Mouse (Mus musculus) kidney, embryonic 14.5 days (tissue): ENCODE measurements around the gene Cd52. TPM values are rescaled to one million over a fixed set of nuclear protein-coding genes. Genes with fewer than 3 reads are reported as not detected.
A peak's percentile ranks its signal among the peaks of the same experiment; 100 is the strongest.

Source experiments
- ATAC-seq: fragments of 200-750 bp; cut with Nextera tagmentation; 2 replicates; pipeline ENCODE4 v1.8.0; 2017; ENCODE audit warnings: moderate number of reproducible peaks, mild to moderate bottlenecking, moderate TSS enrichment, moderate library complexity; ENCODE audit not compliant: low FRiP score, low TSS enrichment
- H3K27ac ChIP-seq: fragments of 300-500 bp; sonication (generic); 2 replicates; pipeline ENCODE4 v1.5.1; 2014; ENCODE audit warnings: low read depth, mild to moderate bottlenecking, low read length, moderate library complexity, mixed read lengths
- H3K27me3 ChIP-seq: fragments of 300-500 bp; sonication (generic); 2 replicates; pipeline ENCODE4 v1.6.1; 2014; ENCODE audit warnings: mild to moderate bottlenecking, low read length; ENCODE audit not compliant: control insufficient read depth, insufficient read depth
- H3K36me3 ChIP-seq: fragments of 300-500 bp; sonication (generic); 2 replicates; pipeline ENCODE4 v1.6.1; 2014; ENCODE audit warnings: low read length, mixed read lengths; ENCODE audit not compliant: control insufficient read depth, insufficient read depth
- H3K4me1 ChIP-seq: fragments of 300-500 bp; sonication (generic); 2 replicates; pipeline ENCODE4 v1.6.1; 2014; ENCODE audit warnings: low read length, mixed read lengths; ENCODE audit not compliant: control insufficient read depth, insufficient read depth
- H3K4me2 ChIP-seq: fragments of 300-500 bp; sonication (generic); replicated peaks from 2 replicates; pipeline ENCODE4 v1.6.1; 2014; ENCODE audit warnings: low read depth, mild to moderate bottlenecking, low read length
- H3K4me3 ChIP-seq: fragments of 300-500 bp; sonication (generic); 2 replicates; pipeline ENCODE4 v1.5.1; 2014; ENCODE audit warnings: mild to moderate bottlenecking, low read length
- H3K9ac ChIP-seq: fragments of 300-500 bp; sonication (generic); 2 replicates; pipeline ENCODE4 v1.6.1; 2014; ENCODE audit warnings: low read depth, mild to moderate bottlenecking, low read length, moderate library complexity
- H3K9me3 ChIP-seq: fragments of 300-500 bp; sonication (generic); 2 replicates; pipeline ENCODE4 v1.6.1; 2016; ENCODE audit warnings: low read length; ENCODE audit not compliant: control insufficient read depth
- WGBS: fragments of 180-500 bp; shearing (Covaris S2); extraction: QIAGEN DNeasy Blood & Tissue Kit; methylation state at CpG from one replicate; pipeline ENCODE4 v1.1.7; 2014; 5-methylcytosine and 5-hydroxymethylcytosine counted together
- polyA plus RNA-seq: library from polyadenylated mRNA; unstranded; fragments of >200 nt; fragmentation: Nextera tagmentation; extraction: Ambion mirVana; gene quantifications from 2 replicates; pipeline ENCODE4 v1.2.1, GENCODE M21; 2014

Gene Cd52
- polyA plus RNA-seq, 1 experiment from 2014 or later: 8.9 TPM

- Histone ChIP-seq H3K4me3 (no peak overlapping the region; the same call in 1 of the 2 replicates), H3K27ac (no peak overlapping the region), H3K4me2 (no peak overlapping the region), H3K9me3 (no peaks in the 10 kb centered on the region), H3K9ac (no peak overlapping the region), H3K36me3 (no peaks in the 10 kb centered on the region), H3K27me3 (no peaks in the 10 kb centered on the region), H3K4me1 (no peaks in the 10 kb centered on the region)
- ATAC-seq: no peak
- WGBS: 78% methylated on average over 6 of the region's 6 CpGs
Measured at GRCm38 (mm10) chr4:134058908-134059307, 36.0 kb downstream of the Cd52 start.

- Histone ChIP-seq H3K36me3 (no peaks in the 10 kb centered on the region), H3K4me2 (peak overlapping the region; percentile 17), H3K9me3 (no peaks in the 10 kb centered on the region), H3K9ac (no peak overlapping the region), H3K4me1 (no peaks in the 10 kb centered on the region), H3K27ac (no peak overlapping the region), H3K27me3 (no peaks in the 10 kb centered on the region), H3K4me3 (no peak overlapping the region; the same call in 1 of the 2 replicates)
- no peak for ATAC-seq
- WGBS: 33% methylated on average over 14 of the region's 14 CpGs
Measured at GRCm38 (mm10) chr4:134058166-134058715, 36.6 kb downstream of the Cd52 start.

- no peak for ATAC-seq
- peaks cover 3% of the 10 kb centered on the region; the same call in 1 of the 2 replicates for H3K4me1 ChIP-seq
- no peaks in the 10 kb centered on the region for H3K9me3 ChIP-seq
- no peak within 1 kb of the TSS for H3K4me2 ChIP-seq
- H3K9ac ChIP-seq: no peak within 1 kb of the TSS
- H3K4me3 ChIP-seq: no peak within 1 kb of the TSS
- 86% methylated on average over 3 of the region's 3 CpGs for WGBS
- H3K27me3 ChIP-seq: no peaks in the 10 kb centered on the region
- no peak within 1 kb of the TSS for H3K27ac ChIP-seq
- no peaks in the 10 kb centered on the region for H3K36me3 ChIP-seq
Measured at GRCm38 (mm10) chr4:134053538-134053937, 41.3 kb downstream of the Cd52 start, which contains the start of gene Zfp683. Gene Zfp683, plus strand, starts transcription at chr4:134053838.

- no peak for ATAC-seq
- Histone ChIP-seq H3K36me3 (no peaks in the 10 kb centered on the region), H3K27me3 (no peaks in the 10 kb centered on the region), H3K4me2 (no peak overlapping the region), H3K4me1 (peaks cover 3% of the 10 kb centered on the region; the same call in 1 of the 2 replicates), H3K27ac (no peak overlapping the region), H3K9ac (no peak overlapping the region), H3K4me3 (no peak overlapping the region), H3K9me3 (no peaks in the 10 kb centered on the region)
- 37% methylated on average over 8 of the region's 8 CpGs for WGBS
Measured at GRCm38 (mm10) chr4:134052560-134052959, 42.3 kb downstream of the Cd52 start.

GRCm38 (mm10) chr4:134051912-134052311 is 43.0 kb downstream of the Cd52 start:
- H3K36me3 ChIP-seq: no peaks in the 10 kb centered on the region
- no peak overlapping the region for H3K4me3 ChIP-seq
- H3K4me1 ChIP-seq: peaks cover 3% of the 10 kb centered on the region; the same call in 1 of the 2 replicates
- no peaks in the 10 kb centered on the region for H3K9me3 ChIP-seq
- no peak for ATAC-seq
- no peak overlapping the region for H3K27ac ChIP-seq
- 87% methylated on average over 5 of the region's 5 CpGs for WGBS
- no peak overlapping the region for H3K4me2 ChIP-seq
- no peaks in the 10 kb centered on the region for H3K27me3 ChIP-seq
- H3K9ac ChIP-seq: no peak overlapping the region

GRCm38 (mm10) chr4:134047648-134048047 is 47.2 kb downstream of the Cd52 start:
- H3K4me2 ChIP-seq: no peak overlapping the region
- H3K4me1 ChIP-seq: peaks cover 2% of the 10 kb centered on the region; the same call in 1 of the 2 replicates
- no peaks in the 10 kb centered on the region for H3K36me3 ChIP-seq
- WGBS: 49% methylated on average over 5 of the region's 5 CpGs
- H3K27me3 ChIP-seq: no peaks in the 10 kb centered on the region
- H3K27ac ChIP-seq: no peak overlapping the region
- ATAC-seq: no peak
- no peak overlapping the region for H3K9ac ChIP-seq
- H3K4me3 ChIP-seq: no peak overlapping the region
- H3K9me3 ChIP-seq: no peaks in the 10 kb centered on the region

- Histone ChIP-seq H3K9me3 (no peaks in the 10 kb centered on the region), H3K4me2 (no peak overlapping the region), H3K4me3 (no peak overlapping the region), H3K4me1 (peaks cover 6% of the 10 kb centered on the region; the same call in 1 of the 2 replicates), H3K27me3 (no peaks in the 10 kb centered on the region), H3K36me3 (no peaks in the 10 kb centered on the region), H3K9ac (no peak overlapping the region), H3K27ac (no peak overlapping the region)
- ATAC-seq: no peak
- WGBS: 46% methylated on average over 2 of the region's 2 CpGs
Measured at GRCm38 (mm10) chr4:134043041-134043440, 51.8 kb downstream of the Cd52 start.

- H3K4me3 ChIP-seq: no peak overlapping the region
- no peaks in the 10 kb centered on the region for H3K36me3 ChIP-seq
- H3K27me3 ChIP-seq: no peaks in the 10 kb centered on the region
- H3K4me1 ChIP-seq: peaks cover 6% of the 10 kb centered on the region; the same call in 1 of the 2 replicates
- H3K27ac ChIP-seq: no peak overlapping the region
- no peaks in the 10 kb centered on the region for H3K9me3 ChIP-seq
- no peak overlapping the region for H3K9ac ChIP-seq
- no peak overlapping the region for H3K4me2 ChIP-seq
- WGBS: 40% methylated on average over 9 of the region's 9 CpGs
- peak; percentile 57; the same call in 1 of the 2 replicates for ATAC-seq
Measured at GRCm38 (mm10) chr4:134041317-134042123, 53.4 kb downstream of the Cd52 start.

- Histone ChIP-seq H3K4me3 (no peak overlapping the region), H3K4me1 (no peaks in the 10 kb centered on the region), H3K36me3 (no peaks in the 10 kb centered on the region), H3K27ac (no peak overlapping the region), H3K9me3 (no peaks in the 10 kb centered on the region; the same call in 1 of the 2 replicates), H3K27me3 (no peaks in the 10 kb centered on the region), H3K4me2 (no peak overlapping the region), H3K9ac (no peak overlapping the region)
- WGBS: 6% methylated on average over 16 of the region's 16 CpGs
- peak; percentile 66; the same call in 1 of the 2 replicates for ATAC-seq
Measured at GRCm38 (mm10) chr4:134035953-134036352, 58.9 kb downstream of the Cd52 start.
